Mouse (Mus musculus): Measurements from ENCODE around the gene 2900026A02Rik. TPM values are rescaled to one million over a fixed set of nuclear protein-coding genes. Genes with fewer than 3 reads are reported as not detected.
A peak's percentile ranks its signal among the peaks of the same experiment; 100 is the strongest.

2900026A02Rik gene
- polyA plus RNA-seq, 1 experiment, result 0.01 TPM

GRCm38 (mm10) chr5:113128426-113128825 is 92.6 kb downstream of the 2900026A02Rik start:
- Histone ChIP-seq H3K4me3 (replicated peaks) (no peak overlapping the region), H3K4me1 (ENCODE audit: control insufficient read depth) (no peaks in the 10 kb centered on the region), H3K36me3 (ENCODE audit: control insufficient read depth) (no peaks in the 10 kb centered on the region), H3K9me3 (ENCODE audit: control insufficient read depth, low read length) (no peaks in the 10 kb centered on the region), H3K27me3 (ENCODE audit: control insufficient read depth) (no peaks in the 10 kb centered on the region)
- TF ChIP-seq TAL1 (IDR thresholded peaks at IDR 0.05; ENCODE audit: low read length), result no peak
- TF ChIP-seq GATA1 (IDR thresholded peaks at IDR 0.05; ENCODE audit: low read length), result no peak

GRCm38 (mm10) chr5:113126476-113126875 is 94.6 kb downstream of the 2900026A02Rik start:
- TF ChIP-seq TAL1 (IDR thresholded peaks at IDR 0.05; ENCODE audit: low read length) (no peak), GATA1 (IDR thresholded peaks at IDR 0.05; ENCODE audit: low read length) (no peak)
- Histone ChIP-seq H3K36me3 (ENCODE audit: control insufficient read depth) (no peaks in the 10 kb centered on the region), H3K27me3 (ENCODE audit: control insufficient read depth) (no peaks in the 10 kb centered on the region), H3K4me3 (replicated peaks) (no peak overlapping the region), H3K4me1 (ENCODE audit: control insufficient read depth) (peaks cover 4% of the 10 kb centered on the region), H3K9me3 (ENCODE audit: control insufficient read depth, low read length) (no peaks in the 10 kb centered on the region)

- Histone ChIP-seq H3K4me1 (ENCODE audit: control insufficient read depth) (peaks cover 26% of the 10 kb centered on the region), H3K36me3 (ENCODE audit: control insufficient read depth) (no peaks in the 10 kb centered on the region), H3K9me3 (ENCODE audit: control insufficient read depth, low read length) (no peaks in the 10 kb centered on the region), H3K27me3 (ENCODE audit: control insufficient read depth) (no peaks in the 10 kb centered on the region), H3K4me3 (replicated peaks) (no peak overlapping the region)
- TF ChIP-seq GATA1 (IDR thresholded peaks at IDR 0.05; ENCODE audit: low read length) (no peak), TAL1 (IDR thresholded peaks at IDR 0.05; ENCODE audit: low read length) (no peak)
These were observed 97.3 kb downstream of the 2900026A02Rik start for GRCm38 (mm10) chr5:113123693-113124092.

GRCm38 (mm10) chr5:113122326-113123054 is 98.5 kb downstream of the 2900026A02Rik start:
- H3K9me3 ChIP-seq (ENCODE audit: control insufficient read depth, low read length), result no peaks in the 10 kb centered on the region
- peaks cover 34% of the 10 kb centered on the region for H3K4me1 ChIP-seq (ENCODE audit: control insufficient read depth)
- no peaks in the 10 kb centered on the region for H3K27me3 ChIP-seq (ENCODE audit: control insufficient read depth)
- no peak overlapping the region for H3K4me3 ChIP-seq (replicated peaks)
- no peaks in the 10 kb centered on the region for H3K36me3 ChIP-seq (ENCODE audit: control insufficient read depth)
- TF ChIP-seq TAL1 (IDR thresholded peaks at IDR 0.05; ENCODE audit: low read length), result no peak
- TF ChIP-seq GATA1 (IDR thresholded peaks at IDR 0.05; ENCODE audit: low read length), result no peak

GRCm38 (mm10) chr5:113121591-113121875 is 99.5 kb downstream of the 2900026A02Rik start:
- H3K36me3 ChIP-seq (ENCODE audit: control insufficient read depth), result no peaks in the 10 kb centered on the region
- H3K9me3 ChIP-seq (ENCODE audit: control insufficient read depth, low read length), result no peaks in the 10 kb centered on the region
- H3K4me1 ChIP-seq (ENCODE audit: control insufficient read depth), result peaks cover 34% of the 10 kb centered on the region
- TF ChIP-seq GATA1 (IDR thresholded peaks at IDR 0.05; ENCODE audit: low read length) (no peak), TAL1 (IDR thresholded peaks at IDR 0.05; ENCODE audit: low read length) (no peak)
- H3K27me3 ChIP-seq (ENCODE audit: control insufficient read depth), result no peaks in the 10 kb centered on the region
- H3K4me3 ChIP-seq (replicated peaks), result no peak overlapping the region

GRCm38 (mm10) chr5:113120741-113121590 is 100.1 kb downstream of the 2900026A02Rik start:
- Histone ChIP-seq H3K4me3 (replicated peaks) (no peak overlapping the region), H3K9me3 (ENCODE audit: control insufficient read depth, low read length) (no peaks in the 10 kb centered on the region), H3K36me3 (ENCODE audit: control insufficient read depth) (no peaks in the 10 kb centered on the region), H3K4me1 (ENCODE audit: control insufficient read depth) (peaks cover 36% of the 10 kb centered on the region), H3K27me3 (ENCODE audit: control insufficient read depth) (no peaks in the 10 kb centered on the region)
- no peak for TF ChIP-seq GATA1 (IDR thresholded peaks at IDR 0.05; ENCODE audit: low read length)
- no peak for TF ChIP-seq TAL1 (IDR thresholded peaks at IDR 0.05; ENCODE audit: low read length)

GRCm38 (mm10) chr5:113119861-113120465 is 101.1 kb downstream of the 2900026A02Rik start:
- H3K4me1 ChIP-seq (ENCODE audit: control insufficient read depth), result peaks cover 46% of the 10 kb centered on the region
- H3K4me3 ChIP-seq (replicated peaks), result peak overlapping the region; percentile 49
- no peaks in the 10 kb centered on the region; the same call in 1 of the 2 replicates for H3K36me3 ChIP-seq (ENCODE audit: control insufficient read depth)
- no peaks in the 10 kb centered on the region for H3K9me3 ChIP-seq (ENCODE audit: control insufficient read depth, low read length)
- H3K27me3 ChIP-seq (ENCODE audit: control insufficient read depth), result no peaks in the 10 kb centered on the region
- TF ChIP-seq TAL1 (IDR thresholded peaks at IDR 0.05; ENCODE audit: low read length) (no peak), GATA1 (IDR thresholded peaks at IDR 0.05; ENCODE audit: low read length) (no peak)

- Histone ChIP-seq H3K36me3 (ENCODE audit: control insufficient read depth) (no peaks in the 10 kb centered on the region; the same call in 1 of the 2 replicates), H3K4me1 (ENCODE audit: control insufficient read depth) (peaks cover 53% of the 10 kb centered on the region), H3K9me3 (ENCODE audit: control insufficient read depth, low read length) (no peaks in the 10 kb centered on the region), H3K4me3 (replicated peaks) (peak overlapping the region; percentile 49), H3K27me3 (ENCODE audit: control insufficient read depth) (no peaks in the 10 kb centered on the region)
- TF ChIP-seq GATA1 (IDR thresholded peaks at IDR 0.05; ENCODE audit: low read length), result no peak
- no peak for TF ChIP-seq TAL1 (IDR thresholded peaks at IDR 0.05; ENCODE audit: low read length)
These were observed 101.7 kb downstream of the 2900026A02Rik start for GRCm38 (mm10) chr5:113119291-113119690.

- H3K27me3 ChIP-seq (ENCODE audit: control insufficient read depth), result no peaks in the 10 kb centered on the region
- H3K4me1 ChIP-seq (ENCODE audit: control insufficient read depth), result peaks cover 59% of the 10 kb centered on the region
- peak overlapping the region; percentile 49 for H3K4me3 ChIP-seq (replicated peaks)
- H3K9me3 ChIP-seq (ENCODE audit: control insufficient read depth, low read length), result no peaks in the 10 kb centered on the region
- no peaks in the 10 kb centered on the region; the same call in 1 of the 2 replicates for H3K36me3 ChIP-seq (ENCODE audit: control insufficient read depth)
- TF ChIP-seq TAL1 (IDR thresholded peaks at IDR 0.05; ENCODE audit: low read length) (no peak), GATA1 (IDR thresholded peaks at IDR 0.05; ENCODE audit: low read length) (no peak)
These were observed 102.3 kb downstream of the 2900026A02Rik start for GRCm38 (mm10) chr5:113118695-113119094.
